Mouse (Mus musculus): ENCODE results near the gene Prdm9. TPM values are rescaled to one million over a fixed set of nuclear protein-coding genes. Genes with fewer than 3 reads are reported as not detected.

Gene Prdm9
- total and polyA plus RNA-seq, 3 experiments = 1.1 to 16.0 (median 5.4) TPM

- Histone ChIP-seq H3K4me3 (ENCODE audit: low read depth, low read length) (no peak overlapping the region), H3K9me3 (replicated peaks) (no peaks in the 10 kb centered on the region), H3K4me1 (ENCODE audit: insufficient read depth, low read depth, low read length) (peaks cover 7% of the 10 kb centered on the region; the same call in 1 of the 2 replicates), H3K36me3 (replicated peaks) (no peaks in the 10 kb centered on the region), H3K27me3 (ENCODE audit: insufficient read depth, low read length) (peaks cover 26% of the 10 kb centered on the region)
- no peak for DNase-seq (ENCODE audit: low spot score)
- no peak for ATAC-seq (ENCODE audit: extremely low read depth, insufficient number of reproducible peaks, low FRiP score, poor library complexity, severe bottlenecking)
- TF ChIP-seq CTCF (IDR thresholded peaks at IDR 0.05; ENCODE audit: low read depth, low read length) = no peak
- no peak for TF ChIP-seq POLR2AphosphoS5 (IDR thresholded peaks at IDR 0.05; ENCODE audit: insufficient replicate concordance, low read depth, low read length)
- TF ChIP-seq TAL1 (conservative IDR thresholded peaks at IDR 0.05; ENCODE audit: low read depth, low read length) = no peak
- no peak for TF ChIP-seq GATA1 (IDR thresholded peaks at IDR 0.05; ENCODE audit: borderline replicate concordance, low read length)
- no peak for TF ChIP-seq GATA2 (IDR thresholded peaks at IDR 0.05; ENCODE audit: borderline replicate concordance, low read depth, low read length)
Measured at GRCm38 (mm10) chr17:15535162-15535800, 28.9 kb downstream of the Prdm9 start.

- DNase-seq (ENCODE audit: low spot score) (no peak), ATAC-seq (ENCODE audit: extremely low read depth, insufficient number of reproducible peaks, low FRiP score, poor library complexity, severe bottlenecking) (no peak)
- Histone ChIP-seq H3K4me1 (ENCODE audit: insufficient read depth, low read depth, low read length) (peaks cover 26% of the 10 kb centered on the region), H3K36me3 (replicated peaks) (peaks cover 20% of the 10 kb centered on the region), H3K4me3 (ENCODE audit: low read depth, low read length) (no peak overlapping the region), H3K9me3 (replicated peaks) (no peaks in the 10 kb centered on the region), H3K27me3 (ENCODE audit: insufficient read depth, low read length) (peaks cover 2% of the 10 kb centered on the region; the same call in 1 of the 2 replicates)
- TF ChIP-seq CTCF (IDR thresholded peaks at IDR 0.05; ENCODE audit: low read depth, low read length) (0 out of 2 replicates have a peak, but pooled peaks have one; percentile 12), GATA2 (IDR thresholded peaks at IDR 0.05; ENCODE audit: borderline replicate concordance, low read depth, low read length) (no peak)
Measured at GRCm38 (mm10) chr17:15530141-15530540, 34.0 kb downstream of the Prdm9 start.

GRCm38 (mm10) chr17:15528887-15529286, 35.3 kb downstream of the Prdm9 start:
- no peak for ATAC-seq (ENCODE audit: extremely low read depth, insufficient number of reproducible peaks, low FRiP score, poor library complexity, severe bottlenecking)

GRCm38 (mm10) chr17:15527811-15528136, 36.4 kb downstream of the Prdm9 start:
- Histone ChIP-seq H3K4me1 (ENCODE audit: insufficient read depth, low read depth, low read length) (peaks cover 36% of the 10 kb centered on the region), H3K27me3 (ENCODE audit: insufficient read depth, low read length) (no peaks in the 10 kb centered on the region), H3K4me3 (ENCODE audit: low read depth, low read length) (peak overlapping the region; percentile 79), H3K9me3 (replicated peaks) (no peaks in the 10 kb centered on the region), H3K36me3 (replicated peaks) (peaks cover 42% of the 10 kb centered on the region)
- ATAC-seq (ENCODE audit: extremely low read depth, insufficient number of reproducible peaks, low FRiP score, poor library complexity, severe bottlenecking) = no peak
- no peak for DNase-seq (ENCODE audit: low spot score)
- TF ChIP-seq POLR2AphosphoS5 (IDR thresholded peaks at IDR 0.05; ENCODE audit: insufficient replicate concordance, low read depth, low read length) = no peak
- no peak for TF ChIP-seq TAL1 (conservative IDR thresholded peaks at IDR 0.05; ENCODE audit: low read depth, low read length)
- no peak for TF ChIP-seq GATA1 (IDR thresholded peaks at IDR 0.05; ENCODE audit: borderline replicate concordance, low read length)
- no peak for TF ChIP-seq GATA2 (IDR thresholded peaks at IDR 0.05; ENCODE audit: borderline replicate concordance, low read depth, low read length)
- TF ChIP-seq CTCF (IDR thresholded peaks at IDR 0.05; ENCODE audit: low read depth, low read length) = no peak

More at GRCm38 (mm10) chr17:15528887-15529286, 35.3 kb downstream of the Prdm9 start:
- Histone ChIP-seq H3K27me3 (ENCODE audit: insufficient read depth, low read length) (no peaks in the 10 kb centered on the region), H3K4me1 (ENCODE audit: insufficient read depth, low read depth, low read length) (peaks cover 36% of the 10 kb centered on the region), H3K4me3 (ENCODE audit: low read depth, low read length) (no peak overlapping the region), H3K9me3 (replicated peaks) (no peaks in the 10 kb centered on the region), H3K36me3 (replicated peaks) (peaks cover 32% of the 10 kb centered on the region)
- TF ChIP-seq TAL1 (conservative IDR thresholded peaks at IDR 0.05; ENCODE audit: low read depth, low read length) (no peak), CTCF (IDR thresholded peaks at IDR 0.05; ENCODE audit: low read depth, low read length) (no peak), GATA2 (IDR thresholded peaks at IDR 0.05; ENCODE audit: borderline replicate concordance, low read depth, low read length) (no peak), POLR2AphosphoS5 (IDR thresholded peaks at IDR 0.05; ENCODE audit: insufficient replicate concordance, low read depth, low read length) (no peak)
- DNase-seq (ENCODE audit: low spot score) = no peak

GRCm38 (mm10) chr17:15526986-15527810, 37.0 kb downstream of the Prdm9 start, which contains the start of gene Pdcd2:
Gene Pdcd2 (minus strand): TSS chr17:15527301.
- Histone ChIP-seq H3K27me3 (ENCODE audit: insufficient read depth, low read length) (no peaks in the 10 kb centered on the region), H3K4me3 (ENCODE audit: low read depth, low read length) (peak within 1 kb of the TSS; percentile 79), H3K9me3 (replicated peaks) (no peaks in the 10 kb centered on the region), H3K36me3 (replicated peaks) (peaks cover 48% of the 10 kb centered on the region), H3K4me1 (ENCODE audit: insufficient read depth, low read depth, low read length) (peaks cover 36% of the 10 kb centered on the region)
- DNase-seq (ENCODE audit: low spot score) (peak; percentile 77), ATAC-seq (ENCODE audit: extremely low read depth, insufficient number of reproducible peaks, low FRiP score, poor library complexity, severe bottlenecking) (peak; percentile 93)
- TF ChIP-seq CTCF (IDR thresholded peaks at IDR 0.05; ENCODE audit: low read depth, low read length) (no peak), GATA2 (IDR thresholded peaks at IDR 0.05; ENCODE audit: borderline replicate concordance, low read depth, low read length) (no peak), GATA1 (IDR thresholded peaks at IDR 0.05; ENCODE audit: borderline replicate concordance, low read length) (no peak), POLR2AphosphoS5 (IDR thresholded peaks at IDR 0.05; ENCODE audit: insufficient replicate concordance, low read depth, low read length) (no peak), TAL1 (conservative IDR thresholded peaks at IDR 0.05; ENCODE audit: low read depth, low read length) (no peak)

- DNase-seq (ENCODE audit: low spot score) (no peak), ATAC-seq (ENCODE audit: extremely low read depth, insufficient number of reproducible peaks, low FRiP score, poor library complexity, severe bottlenecking) (no peak)
- Histone ChIP-seq H3K36me3 (replicated peaks) (peaks cover 57% of the 10 kb centered on the region), H3K27me3 (ENCODE audit: insufficient read depth, low read length) (no peaks in the 10 kb centered on the region), H3K9me3 (replicated peaks) (no peaks in the 10 kb centered on the region), H3K4me1 (ENCODE audit: insufficient read depth, low read depth, low read length) (peaks cover 38% of the 10 kb centered on the region), H3K4me3 (ENCODE audit: low read depth, low read length) (peak overlapping the region; percentile 79)
- TF ChIP-seq TAL1 (conservative IDR thresholded peaks at IDR 0.05; ENCODE audit: low read depth, low read length) = no peak
- TF ChIP-seq CTCF (IDR thresholded peaks at IDR 0.05; ENCODE audit: low read depth, low read length) = no peak
- no peak for TF ChIP-seq POLR2AphosphoS5 (IDR thresholded peaks at IDR 0.05; ENCODE audit: insufficient replicate concordance, low read depth, low read length)
- TF ChIP-seq GATA2 (IDR thresholded peaks at IDR 0.05; ENCODE audit: borderline replicate concordance, low read depth, low read length) = no peak
- TF ChIP-seq GATA1 (IDR thresholded peaks at IDR 0.05; ENCODE audit: borderline replicate concordance, low read length) = no peak
Measured at GRCm38 (mm10) chr17:15526304-15526703, 37.9 kb downstream of the Prdm9 start.
